Mouse (Mus musculus) layer of hippocampus, adult 6 months (tissue): ENCODE data around the gene Speer4d. TPM values are rescaled to one million over a fixed set of nuclear protein-coding genes. Genes with fewer than 3 reads are reported as not detected.

ENCODE experiments used
- long read RNA-seq, 2 experiments: library from polyadenylated mRNA; unstranded; transcript quantifications; one replicate each; pipeline ENCODE4 v2.0.0; 2019 to 2020
- polyA plus RNA-seq: library from polyadenylated mRNA; unstranded; fragments of <200 nt; fragmentation: Nextera tagmentation; gene quantifications from 2 replicates; pipeline ENCODE4 v1.2.3, GENCODE M21; 2021

Gene Speer4d
- not detected in 2 replicates for polyA plus RNA-seq
- long read RNA-seq, experiment 1: 0 reads
- long read RNA-seq, experiment 2: 0 reads

GRCm38 (mm10) chr5:15618764-15619163 is at the start of gene Speer4d:
Speer4d (plus strand) TSS chr5:15619064.

GRCm38 (mm10) chr5:15577033-15577432 is 41.8 kb upstream of the Speer4d start, which contains the start of gene Gm21083:
Gm21083 (plus strand) TSS chr5:15577333.

GRCm38 (mm10) chr5:15656959-15657358 is 38.1 kb downstream of the Speer4d start, which contains the start of gene 4930572O03Rik:
4930572O03Rik (minus strand) TSS chr5:15657059.

Other genes starting within 250 kb of the Speer4d start
- 0.60 and 0.92 TPM in 2 replicates for gene Gm21149, start 142.5 kb upstream of the Speer4d start, polyA plus RNA-seq
- not detected in 2 replicates for gene Gm21190, start 89.8 kb upstream of the Speer4d start, polyA plus RNA-seq
- not detected in 2 replicates for gene Gm21083, start 41.7 kb upstream of the Speer4d start, polyA plus RNA-seq
- gene 4930572O03Rik, start 38.0 kb downstream of the Speer4d start, polyA plus RNA-seq: not detected in 2 replicates
- not detected in 2 replicates for gene Speer4c, start 95.2 kb downstream of the Speer4d start, polyA plus RNA-seq